7 mouse cellular contexts compared by ENCODE assay signal in the genomic region with DNA sequence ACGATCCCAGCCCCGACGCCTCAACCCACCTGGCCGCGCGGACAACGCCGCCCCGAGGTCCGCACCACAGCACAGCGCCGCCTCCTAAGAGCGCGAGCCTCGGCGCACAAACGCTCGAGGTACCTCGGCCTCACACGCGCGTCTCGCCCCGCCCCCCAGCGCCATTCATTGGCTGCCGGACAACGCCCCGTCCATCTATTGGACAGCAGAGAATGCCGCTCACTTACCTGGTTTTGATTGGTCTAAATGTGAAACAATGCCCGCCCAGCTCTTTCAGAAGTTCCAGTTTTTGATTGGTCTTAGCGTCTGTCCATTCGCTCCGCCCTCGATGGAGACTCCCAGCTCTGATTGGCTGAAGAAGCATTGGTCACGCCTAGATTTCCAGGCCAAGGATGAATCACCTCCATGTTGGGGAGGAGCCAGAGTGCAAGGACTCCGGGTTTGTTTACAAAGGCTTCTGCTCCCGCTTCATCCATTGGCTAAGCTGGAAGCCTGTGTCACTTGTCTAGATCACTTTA. TPM values are rescaled to one million over a fixed set of nuclear protein-coding genes. Genes with fewer than 3 reads are reported as not detected.
DNase-seq lines count a peak whose midpoint lies in the region; ATAC-seq lines count a peak whose summit lies in the region.

Gene Paip2b (minus strand): TSS at position 136 of the 518 bp plus-strand sequence.

- no peaks in the 10 kb centered on the region for H3K4me1 ChIP-seq in embryonic facial prominence, embryonic 11.5 days (ENCODE audit: control insufficient read depth, insufficient read depth, low read length)
- H3K4me1 ChIP-seq in limb, embryonic 10.5 days, result peaks cover 22% of the 10 kb centered on the region
- peaks cover 21% of the 10 kb centered on the region for H3K4me1 ChIP-seq in midbrain, embryonic 13.5 days (replicated peaks)

- no peaks in the 10 kb centered on the region for H3K27me3 ChIP-seq in embryonic facial prominence, embryonic 11.5 days (ENCODE audit: control insufficient read depth, insufficient read depth, low read length)
- no peaks in the 10 kb centered on the region for H3K27me3 ChIP-seq in limb, embryonic 10.5 days (ENCODE audit: low read depth, poor library complexity, severe bottlenecking)
- H3K27me3 ChIP-seq in midbrain, embryonic 13.5 days, result no peaks in the 10 kb centered on the region

- H3K9ac ChIP-seq in embryonic facial prominence, embryonic 11.5 days (replicated peaks; ENCODE audit: low read length), result peak within 1 kb of the TSS; percentile 84
- H3K9ac ChIP-seq in midbrain, embryonic 13.5 days (replicated peaks), result peak within 1 kb of the TSS; percentile 82

- 0% methylated on average over 24 of the region's 37 CpGs for WGBS in embryonic facial prominence, embryonic 11.5 days
- under 1% methylated on average over 37 of the region's 37 CpGs for WGBS in limb, embryonic 10.5 days
- under 1% methylated on average over 36 of the region's 37 CpGs for WGBS in midbrain, embryonic 13.5 days

- peak within 1 kb of the TSS; percentile 74 for H3K4me2 ChIP-seq in embryonic facial prominence, embryonic 11.5 days (ENCODE audit: low read depth, low read length)
- peak within 1 kb of the TSS; percentile 75 for H3K4me2 ChIP-seq in midbrain, embryonic 13.5 days (replicated peaks)

- peak; percentile 99 for DNase-seq in adrenal gland, postnatal 14 days
- DNase-seq in embryonic facial prominence, embryonic 11.5 days (ENCODE audit: low spot score), result peak; percentile 99
- DNase-seq in kidney, adult 11 months, result peak; percentile 99
- peak; percentile 97 for DNase-seq in limb, embryonic 10.5 days (ENCODE audit: low spot score)
- peak; percentile 91 for DNase-seq in spleen, adult 12 weeks (ENCODE audit: low spot score)

- no peaks in the 10 kb centered on the region for H3K36me3 ChIP-seq in embryonic facial prominence, embryonic 11.5 days (replicated peaks; ENCODE audit: control insufficient read depth, insufficient read depth, low read depth, low read length)
- peaks cover 15% of the 10 kb centered on the region; the same call in 1 of the 2 replicates for H3K36me3 ChIP-seq in limb, embryonic 10.5 days
- no peaks in the 10 kb centered on the region for H3K36me3 ChIP-seq in midbrain, embryonic 13.5 days

- H3K27ac ChIP-seq in embryonic facial prominence, embryonic 11.5 days (replicated peaks; ENCODE audit: low read depth, low read length), result peak within 1 kb of the TSS; percentile 73
- H3K27ac ChIP-seq in limb, embryonic 10.5 days, result peak within 1 kb of the TSS; percentile 92
- H3K27ac ChIP-seq in midbrain, embryonic 13.5 days, result peak within 1 kb of the TSS; percentile 91

- ATAC-seq in embryonic facial prominence, embryonic 11.5 days (replicated peaks; ENCODE audit: insufficient number of reproducible peaks, low FRiP score, low TSS enrichment, low read depth), result peak; percentile 98
- peak; percentile 97 for ATAC-seq in granulocyte monocyte progenitor cell, adult 5-6 weeks (replicated peaks; ENCODE audit: poor library complexity, severe bottlenecking)
- ATAC-seq in midbrain, embryonic 13.5 days, result peak; percentile 99

- peak within 1 kb of the TSS; percentile 72 for H3K4me3 ChIP-seq in embryonic facial prominence, embryonic 11.5 days (ENCODE audit: low read depth, low read length)
- H3K4me3 ChIP-seq in limb, embryonic 10.5 days, result peak within 1 kb of the TSS; percentile 68
- peak within 1 kb of the TSS; percentile 74 for H3K4me3 ChIP-seq in midbrain, embryonic 13.5 days (replicated peaks)

- no peaks in the 10 kb centered on the region for H3K9me3 ChIP-seq in embryonic facial prominence, embryonic 11.5 days (replicated peaks; ENCODE audit: control insufficient read depth, low read length)
- no peaks in the 10 kb centered on the region for H3K9me3 ChIP-seq in limb, embryonic 10.5 days (replicated peaks)
- H3K9me3 ChIP-seq in midbrain, embryonic 13.5 days, result no peaks in the 10 kb centered on the region

RNA-seq across cellular contexts. Expression of gene Paip2b, which starts in this region (rescaled TPM):
- total RNA-seq in adrenal gland, postnatal 14 days (2021), result 25.2 and 35.1 TPM in 2 replicates
- polyA plus RNA-seq in embryonic facial prominence, embryonic 11.5 days (2014; fragmentation: Nextera tagmentation; extraction: Ambion mirVana), result 20.1 and 21.7 TPM in 2 replicates
- total RNA-seq in granulocyte monocyte progenitor cell, adult 5-6 weeks (2014; fragmentation: Nextera tagmentation), result 7.5 and 11.7 TPM in 2 replicates
- total RNA-seq in granulocyte monocyte progenitor cell, adult 5-6 weeks (2017), result 11.9 and 17.5 TPM in 2 replicates
- 17.6 and 20.8 TPM in 2 replicates for polyA plus RNA-seq in limb, embryonic 10.5 days (2016; fragmentation: Nextera tagmentation; extraction: Ambion mirVana)
- polyA plus RNA-seq in midbrain, embryonic 13.5 days (2015; fragmentation: Nextera tagmentation; extraction: Ambion mirVana), result 29.7 and 35.8 TPM in 2 replicates

Comparison
In these comparisons a context has a peak if more than half of its experiments do, and no peak if none do; other contexts are left out.
1. Peak in every context shown above with its lines: DNase-seq, ATAC-seq, H3K4me3 ChIP-seq and H3K27ac ChIP-seq.